Mouse (Mus musculus) MEL (cell line): ENCODE results near the gene St8sia2. TPM values are rescaled to one million over a fixed set of nuclear protein-coding genes. Genes with fewer than 3 reads are reported as not detected.

Experiments used
- DNase-seq: peaks from one replicate; pipeline ENCODE4 v3.0.0; 2011; ENCODE audit warnings: low read depth, low spot score
- H3K27ac ChIP-seq: 2 replicates; pipeline ENCODE4 v1.5.1; 2012; ENCODE audit warnings: low read depth, mild to moderate bottlenecking, control low read depth, low read length, moderate library complexity; ENCODE audit not compliant: control insufficient read depth
- H3K27me3 ChIP-seq, 2 experiments: fragments of 150-350 bp in 1 of 2; sonication (generic) in 1 of 2; 2 replicates each; pipeline ENCODE4 v1.6.1; 2012; ENCODE audit warnings: low read length in 2 of 2, mild to moderate bottlenecking in 2 of 2, improper control_type of control experiment in 1 of 2, moderate library complexity in 1 of 2; ENCODE audit not compliant: insufficient read depth in 2 of 2, control insufficient read depth in 1 of 2
- H3K36me3 ChIP-seq, 2 experiments: 2 replicates each; pipeline ENCODE4 v1.6.1; 2012 to 2014; ENCODE audit warnings: low read length in 2 of 2, improper control_type of control experiment in 1 of 2, inconsistent platforms in 1 of 2, mild to moderate bottlenecking in 1 of 2; ENCODE audit not compliant: insufficient read depth in 2 of 2, control insufficient read depth in 1 of 2
- H3K4me1 ChIP-seq, 2 experiments: fragments of 150-350 bp in 1 of 2; sonication (generic) in 1 of 2; 2 replicates each; pipeline ENCODE4 v1.6.1; 2012; ENCODE audit warnings: low read length in 2 of 2, improper control_type of control experiment in 1 of 2, mild to moderate bottlenecking in 1 of 2; ENCODE audit not compliant: insufficient read depth in 2 of 2, control insufficient read depth in 1 of 2
- H3K4me3 ChIP-seq, 2 experiments: fragments of 150-350 bp in 1 of 2; sonication (generic) in 1 of 2; 2 replicates each; pipeline ENCODE4 v1.5.1; 2012; ENCODE audit warnings: low read depth in 2 of 2, low read length in 2 of 2, mild to moderate bottlenecking in 2 of 2, moderate library complexity in 2 of 2, control low read depth in 1 of 2, improper control_type of control experiment in 1 of 2; ENCODE audit not compliant: control insufficient read depth in 1 of 2, insufficient read depth in 1 of 2
- H3K79me2 ChIP-seq: 2 replicates; pipeline ENCODE4 v1.6.1; 2012; ENCODE audit warnings: mild to moderate bottlenecking, low read length, moderate library complexity; ENCODE audit not compliant: control insufficient read depth, poor library complexity, insufficient read depth
- H3K9ac ChIP-seq: 2 replicates; pipeline ENCODE4 v1.6.1; 2012; ENCODE audit warnings: low read depth, mild to moderate bottlenecking, control low read depth, low read length, moderate library complexity; ENCODE audit not compliant: control insufficient read depth, poor library complexity, severe bottlenecking
- H3K9me3 ChIP-seq: fragments of 150-350 bp; sonication (generic); replicated peaks from 2 replicates; pipeline ENCODE4 v1.6.1; 2012; ENCODE audit warnings: mild to moderate bottlenecking, low read length, improper control_type of control experiment, moderate library complexity; ENCODE audit not compliant: insufficient read depth
- BHLHE40 ChIP-seq: IDR thresholded peaks from 2 replicates; pipeline ENCODE4 v1.6.1; 2012; ENCODE audit warnings: low read depth, mild to moderate bottlenecking, inconsistent platforms, low read length, improper control_type of control experiment, borderline replicate concordance
- CHD2 ChIP-seq: IDR thresholded peaks from 2 replicates; pipeline ENCODE4 v1.6.1; 2011; ENCODE audit warnings: low read length, improper control_type of control experiment
- CTCF ChIP-seq, 3 experiments: IDR thresholded peaks in 2 of 3; conservative IDR thresholded peaks in 1 of 3; 2 replicates each; pipeline ENCODE4 v1.5.1; 2011 to 2012; ENCODE audit warnings: low read length in 3 of 3, low read depth in 2 of 3, mild to moderate bottlenecking in 2 of 3, improper control_type of control experiment in 1 of 3, inconsistent platforms in 1 of 3, mixed read lengths in 1 of 3, moderate library complexity in 1 of 3; ENCODE audit not compliant: control insufficient read depth in 1 of 3, insufficient read depth in 1 of 3, poor library complexity in 1 of 3, severe bottlenecking in 1 of 3
- E2F4 ChIP-seq: IDR thresholded peaks from 2 replicates; pipeline ENCODE4 v1.6.1; 2011; ENCODE audit warnings: low read depth, low read length, improper control_type of control experiment, borderline replicate concordance
- GATA1 ChIP-seq: IDR thresholded peaks from 2 replicates; pipeline ENCODE4 v1.6.1; 2011; ENCODE audit warnings: low read depth, low read length, improper control_type of control experiment
- HCFC1 ChIP-seq: IDR thresholded peaks from 2 replicates; pipeline ENCODE4 v1.6.1; 2012; ENCODE audit warnings: low read depth, mild to moderate bottlenecking, inconsistent platforms, low read length, improper control_type of control experiment, moderate library complexity
- JUND ChIP-seq: IDR thresholded peaks from 2 replicates; pipeline ENCODE4 v1.6.1; 2011; ENCODE audit warnings: low read depth, mild to moderate bottlenecking, improper control_type of control experiment, low read length
- KAT2A ChIP-seq: conservative IDR thresholded peaks from 2 replicates; pipeline ENCODE4 v1.6.1; 2012; ENCODE audit warnings: low read depth, low read length, improper control_type of control experiment, inconsistent platforms
- MAX ChIP-seq: IDR thresholded peaks from 2 replicates; pipeline ENCODE4 v1.6.1; 2011; ENCODE audit warnings: low read length, improper control_type of control experiment
- MYB ChIP-seq: IDR thresholded peaks from 2 replicates; pipeline ENCODE4 v1.6.1; 2011; ENCODE audit warnings: mild to moderate bottlenecking, low read depth, low read length, improper control_type of control experiment
- NELFE ChIP-seq: IDR thresholded peaks from 2 replicates; pipeline ENCODE4 v1.6.1; 2011; ENCODE audit warnings: low read depth, low read length, improper control_type of control experiment
- POLR2AphosphoS5 ChIP-seq: IDR thresholded peaks from 2 replicates; pipeline ENCODE4 v1.6.1; 2012; ENCODE audit warnings: low read depth, borderline replicate concordance, mild to moderate bottlenecking, inconsistent platforms, low read length, moderate library complexity, mixed read lengths
- RCOR1 ChIP-seq: IDR thresholded peaks from 2 replicates; pipeline ENCODE4 v1.6.1; 2012; ENCODE audit warnings: low read depth, mild to moderate bottlenecking, inconsistent platforms, low read length, improper control_type of control experiment
- SIN3A ChIP-seq: IDR thresholded peaks from 2 replicates; pipeline ENCODE4 v1.6.1; 2012; ENCODE audit warnings: low read length, improper control_type of control experiment, inconsistent platforms
- TAL1 ChIP-seq: IDR thresholded peaks from 2 replicates; pipeline ENCODE4 v1.6.1; 2012; ENCODE audit warnings: mild to moderate bottlenecking, inconsistent platforms, low read length, moderate library complexity, mixed read lengths
- USF1 ChIP-seq: IDR thresholded peaks from 2 replicates; pipeline ENCODE4 v1.6.1; 2014; ENCODE audit warnings: low read depth, mild to moderate bottlenecking, inconsistent platforms, low read length, improper control_type of control experiment, moderate library complexity
- USF2 ChIP-seq, 2 experiments: IDR thresholded peaks; 2 replicates each; pipeline ENCODE4 v1.6.1; 2011 to 2012; ENCODE audit warnings: improper control_type of control experiment in 2 of 2, low read length in 2 of 2, borderline replicate concordance in 1 of 2, inconsistent platforms in 1 of 2, low read depth in 1 of 2, mild to moderate bottlenecking in 1 of 2; ENCODE audit not compliant: insufficient read depth in 1 of 2
- ZC3H11A ChIP-seq: IDR thresholded peaks from 2 replicates; pipeline ENCODE4 v1.6.1; 2012; ENCODE audit warnings: low read depth, mild to moderate bottlenecking, inconsistent platforms, low read length, improper control_type of control experiment
- ZKSCAN1 ChIP-seq: IDR thresholded peaks from 2 replicates; pipeline ENCODE4 v1.6.1; 2012; ENCODE audit warnings: low read depth, mild to moderate bottlenecking, inconsistent platforms, low read length, improper control_type of control experiment, moderate library complexity
- polyA plus RNA-seq, 2 experiments: library from polyadenylated mRNA; stranded (reverse) in 1 of 2; unstranded in 1 of 2; fragments of >175 nt in 1 of 2; fragments of >200 nt in 1 of 2; gene quantifications; 2 replicates each; pipeline versions ENCODE4 v1.2.1 to v1.2.4; 2012; ENCODE audit warnings: low replicate concordance in 2 of 2, low read depth in 1 of 2; ENCODE audit not compliant: insufficient read length in 2 of 2, insufficient read depth in 1 of 2, missing spikeins in 1 of 2
- total RNA-seq: library from RNA; depleted of rRNA; stranded (reverse); fragments of 300-350 nt; gene quantifications from 2 replicates; pipeline ENCODE4 v1.2.3, GENCODE M21; 2012; rRNA removed

The St8sia2 gene
- not detected in 2 replicates for total RNA-seq
- polyA plus RNA-seq: not detected

- Histone ChIP-seq H3K27me3 (no peaks in the 10 kb centered on the region), H3K79me2 (no peaks in the 10 kb centered on the region), H3K4me1 (no peaks in the 10 kb centered on the region), H3K36me3 (no peaks in the 10 kb centered on the region), H3K9ac (no peak within 1 kb of the TSS), H3K9me3 (no peaks in the 10 kb centered on the region), H3K27ac (no peak within 1 kb of the TSS), H3K4me3 (no peak within 1 kb of the TSS)
- TF ChIP-seq MYB (no peak), SIN3A (no peak), USF1 (no peak), E2F4 (no peak), CHD2 (no peak), USF2 (IDR thresholded peaks at IDR 0.05; ENCODE audit: borderline replicate concordance in 1 of 2, insufficient read depth in 1 of 2, low read depth in 1 of 2, low read length in 2 of 2) (no peak), NELFE (no peak), RCOR1 (no peak), MAX (no peak), ZC3H11A (no peak), JUND (no peak), CTCF (IDR thresholded peaks at IDR 0.05 in 2 of 3, conservative IDR thresholded peaks at IDR 0.05 in 1 of 3; ENCODE audit: control insufficient read depth in 1 of 3, insufficient read depth in 1 of 3, low read depth in 2 of 3, low read length in 3 of 3, poor library complexity in 1 of 3, severe bottlenecking in 1 of 3) (no peak), GATA1 (no peak), ZKSCAN1 (no peak)
- DNase-seq: no peak
These were observed at the start of gene St8sia2 for GRCm38 (mm10) chr7:74013601-74014175. Gene St8sia2, minus strand, starts transcription at chr7:74013690.

GRCm38 (mm10) chr7:74061076-74061475 is 47.6 kb upstream of the St8sia2 start:
- Histone ChIP-seq H3K27me3 (no peaks in the 10 kb centered on the region), H3K9me3 (no peaks in the 10 kb centered on the region), H3K79me2 (no peaks in the 10 kb centered on the region), H3K36me3 (no peaks in the 10 kb centered on the region), H3K4me1 (no peaks in the 10 kb centered on the region), H3K9ac (no peak overlapping the region), H3K27ac (no peak overlapping the region), H3K4me3 (no peak overlapping the region)
- DNase-seq: no peak
- TF ChIP-seq MAX: no peak
- TF ChIP-seq JUND: no peak
- no peak for TF ChIP-seq KAT2A
- no peak for TF ChIP-seq POLR2AphosphoS5
- TF ChIP-seq BHLHE40: no peak
- TF ChIP-seq TAL1: no peak
- no peak for TF ChIP-seq RCOR1
- no peak for TF ChIP-seq SIN3A
- no peak for TF ChIP-seq HCFC1
- TF ChIP-seq CTCF (IDR thresholded peaks at IDR 0.05 in 2 of 3, conservative IDR thresholded peaks at IDR 0.05 in 1 of 3; ENCODE audit: control insufficient read depth in 1 of 3, insufficient read depth in 1 of 3, low read depth in 2 of 3, low read length in 3 of 3, poor library complexity in 1 of 3, severe bottlenecking in 1 of 3): no peak
